ENCODE assay signal across 9 mouse cellular contexts in the genomic region with DNA sequence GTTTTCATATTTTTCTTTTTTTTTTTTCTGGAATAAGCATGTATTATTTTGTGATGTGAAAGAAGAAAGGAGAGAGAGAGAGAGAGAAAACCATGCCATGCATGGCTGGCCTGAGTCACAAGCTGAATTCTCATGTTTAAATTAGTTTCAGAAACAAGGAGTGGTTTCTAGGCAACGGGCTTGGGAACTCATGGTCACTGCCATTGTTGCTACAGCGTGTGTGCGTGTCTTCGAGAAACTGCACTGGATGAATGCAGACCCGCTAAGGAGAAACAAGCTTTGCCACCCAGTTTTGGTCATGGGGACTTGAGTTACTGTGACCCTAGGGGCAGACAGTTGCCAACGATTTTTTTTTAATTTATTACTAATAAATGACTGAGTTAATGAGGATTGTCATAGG. TPM values are rescaled to one million over a fixed set of nuclear protein-coding genes. Genes with fewer than 3 reads are reported as not detected.
A peak's percentile ranks its signal among the peaks of the same experiment; 100 is the strongest.
DNase-seq lines count a peak whose midpoint lies in the region; ATAC-seq and TF ChIP-seq lines count a peak whose summit lies in the region.
"Had no signal": no experiment of that assay in that cellular context is flagged by ENCODE, and none has a peak within 500 bp of the region (broad histone marks: within the 10 kb centered on the region; RNA-seq: fewer than 3 reads in every experiment).

No protein-coding gene starts in this region.

- peaks cover 13% of the 10 kb centered on the region for H3K4me1 ChIP-seq in hindbrain, embryonic 12.5 days

- peak overlapping the region; percentile 88 for H3K27ac ChIP-seq in hindbrain, embryonic 12.5 days

- no peaks in the 10 kb centered on the region for H3K27me3 ChIP-seq in hindbrain, embryonic 12.5 days

- ATAC-seq in frontal cortex, adult (ENCODE audit: low TSS enrichment): peak; percentile 97
- ATAC-seq in hindbrain, embryonic 12.5 days (ENCODE audit: low FRiP score): peak; percentile 89

- no peak for DNase-seq in frontal cortex, postnatal 14 days (ENCODE audit: low spot score in 2 of 2)
- peak; percentile 96 for DNase-seq in brain, embryonic 14.5 days (ENCODE audit: low read depth)
- DNase-seq in left cerebral cortex, postnatal 4 days: peak; percentile 12
- peak; percentile 67 to 81 for DNase-seq in right cerebral cortex, postnatal 10 days (ENCODE audit: low spot score in 2 of 2)
- DNase-seq in cerebellum, adult 9-11 months: no peak
- DNase-seq in yolk sac, embryonic 10.5 days (ENCODE audit: low spot score): no peak

- WGBS in hindbrain, embryonic 12.5 days: 20% methylated on average over 6 of the region's 6 CpGs

- H3K9ac ChIP-seq in hindbrain, embryonic 12.5 days: peak overlapping the region; percentile 28; the same call in 1 of the 2 replicates

- H3K4me2 ChIP-seq in hindbrain, embryonic 12.5 days (replicated peaks): peak overlapping the region; percentile 39

- no peak for TF ChIP-seq CTCF in brain, embryonic 14.5 days (IDR thresholded peaks at IDR 0.05; ENCODE audit: borderline replicate concordance, extremely low read depth, insufficient read depth, insufficient read length)

- intact Hi-C loops in left cerebral cortex, postnatal 4 days (cut with DNase I): loop anchor here (5.0 kb wide), 1 partner anchor 188 kb away; a partner anchor contains a TSS

- no peaks in the 10 kb centered on the region for H3K36me3 ChIP-seq in hindbrain, embryonic 12.5 days

- no peaks in the 10 kb centered on the region for H3K9me3 ChIP-seq in hindbrain, embryonic 12.5 days (replicated peaks)

- 0 out of 2 replicates have a peak overlapping the region, but pooled peaks have one; percentile 5 for H3K4me3 ChIP-seq in hindbrain, embryonic 12.5 days

- 0 out of 2 replicates have a peak, but pooled peaks have one; percentile 18 for TF ChIP-seq POLR2A in brain, embryonic 14.5 days (IDR thresholded peaks at IDR 0.05; ENCODE audit: borderline replicate concordance, extremely low read depth, insufficient read depth, insufficient read length, poor library complexity, severe bottlenecking)

RNA-seq across cellular contexts. Expression of a gene that starts 15.5 kb away (rescaled TPM):
- polyA plus RNA-seq in brain, embryonic 14.5 days (2012; rRNA removed): not detected in 2 replicates
- polyA plus RNA-seq in hindbrain, embryonic 12.5 days (2016; fragmentation: Nextera tagmentation; extraction: Ambion mirVana): 0.18 and 0.19 TPM in 2 replicates
- total RNA-seq in left cerebral cortex, postnatal 4 days (2021): not detected
- polyA plus RNA-seq: gonadal fat pad, adult 2 months had no signal

RNA-seq across cellular contexts. Expression of a gene that starts 53.8 kb away (rescaled TPM):
- polyA plus RNA-seq in brain, embryonic 14.5 days (2012; rRNA removed): 0.10 TPM in 1 of 2 replicates, not detected in the other
- polyA plus RNA-seq in hindbrain, embryonic 12.5 days (2016; fragmentation: Nextera tagmentation; extraction: Ambion mirVana): 0.18 TPM in 1 of 2 replicates, not detected in the other
- not detected for total RNA-seq in left cerebral cortex, postnatal 4 days (2021)

Comparison
In these comparisons a context has a peak if more than half of its experiments do, and no peak if none do; other contexts are left out.
1. DNase-seq: peak in brain, embryonic 14.5 days (single experiment), left cerebral cortex, postnatal 4 days (single experiment) and right cerebral cortex, postnatal 10 days (2 of 2); none in frontal cortex, postnatal 14 days (0 of 2), cerebellum, adult 9-11 months (single experiment) and yolk sac, embryonic 10.5 days (single experiment).